Mouse (Mus musculus) gastrocnemius, adult 2 months (tissue): Measurements from ENCODE around the gene Ppia. TPM values are rescaled to one million over a fixed set of nuclear protein-coding genes. Genes with fewer than 3 reads are reported as not detected.
"Not testable (repeated sequence)": the region's sequence is repeated elsewhere in the genome, so short reads cannot be mapped to it uniquely, and the experiment has no call there.

Source experiments
- DNase-seq: peaks from one replicate; pipeline ENCODE4 v3.0.0; 2022
- H3K27ac ChIP-seq: fragments of 200-600 bp; 2 replicates; pipeline ENCODE4 v1.8.1; 2022; ENCODE audit warnings: mild to moderate bottlenecking
- H3K4me3 ChIP-seq: fragments of 200-600 bp; 2 replicates; pipeline ENCODE4 v1.8.1; 2022; ENCODE audit warnings: mild to moderate bottlenecking, moderate library complexity
- CTCF ChIP-seq: fragments of 200-600 bp; IDR thresholded peaks from 2 replicates; pipeline ENCODE4 v1.8.1; 2022; ENCODE audit warnings: antibody characterized with exemption, mild to moderate bottlenecking, moderate library complexity
- intact Hi-C: fragments of 180-260 bp; cut with DNase I; formaldehyde crosslinking; loops from one replicate; pipeline ENCODE4 v1.15.1; 2025
- long read RNA-seq, 2 experiments: library from polyadenylated mRNA; stranded (forward); transcript quantifications; one replicate each; pipeline ENCODE4 v2.0.0; 2021
- total RNA-seq, 2 experiments: library from RNA; stranded (reverse); gene quantifications; 2 replicates each; pipeline ENCODE4 v1.2.3; 2021

Gene Ppia
- 100 to 1,000 TPM; 205 to 209 TPM for total RNA-seq
- long read RNA-seq, experiment 1, transcript Ppia-202 (5 exons, 1,170 nt): major isoform, 113 of 116 reads
- long read RNA-seq, experiment 1, partial matches to known transcripts: 2 of 116 reads
- long read RNA-seq, experiment 1, other reads (novel, unspliced or antisense): 1 of 116 reads
- long read RNA-seq, experiment 2, transcript Ppia-202 (5 exons, 1,170 nt): major isoform, 132 of 137 reads
- long read RNA-seq, experiment 2, partial matches to known transcripts: 4 of 137 reads
- long read RNA-seq, experiment 2, other reads (novel, unspliced or antisense): 1 of 137 reads

GRCm38 (mm10) chr11:6414751-6415550, at the start of gene Ppia:
TSS of gene Ppia (plus strand) at chr11:6415443.
- no peak for TF ChIP-seq CTCF
- Histone ChIP-seq H3K4me3 (peak within 1 kb of the TSS; percentile 75), H3K27ac (peak within 1 kb of the TSS; percentile 98)
- DNase-seq: no peak
- intact Hi-C loops: no loop called here

- DNase-seq: peak; percentile 82
- intact Hi-C loops: loop anchor here (2.0 to 5.0 kb wide), 2 partner anchors 45 to 261 kb away; partner anchors contain the start of gene Tbrg4
- TF ChIP-seq CTCF: peak; percentile 83
- Histone ChIP-seq H3K27ac (peak overlapping the region; percentile 67), H3K4me3 (peak overlapping the region; percentile 45)
Measured at GRCm38 (mm10) chr11:6365885-6366284, 49.4 kb upstream of the Ppia start.

- intact Hi-C loops: loop anchor here (2.0 to 5.0 kb wide), 2 partner anchors 44 to 261 kb away; partner anchors contain the start of gene Tbrg4
Measured at GRCm38 (mm10) chr11:6366434-6366833, 48.8 kb upstream of the Ppia start.

GRCm38 (mm10) chr11:6367156-6367555, 48.1 kb upstream of the Ppia start:
- intact Hi-C loops: loop anchor here (2.0 to 5.0 kb wide), 2 partner anchors 44 to 260 kb away; partner anchors contain the start of gene Tbrg4
- no peak for DNase-seq
- Histone ChIP-seq H3K27ac (no peak overlapping the region), H3K4me3 (no peak overlapping the region)
- TF ChIP-seq CTCF: no peak

More at GRCm38 (mm10) chr11:6366434-6366833, 48.8 kb upstream of the Ppia start:
- TF ChIP-seq CTCF: no peak
- no peak for DNase-seq
- H3K4me3 ChIP-seq: no peak overlapping the region
- peak overlapping the region; percentile 56 for H3K27ac ChIP-seq

- H3K4me3 ChIP-seq, DNase-seq, H3K27ac ChIP-seq: not testable (repeated sequence)
- intact Hi-C loops: loop anchor here (2.0 to 5.0 kb wide), 2 partner anchors 43 to 259 kb away; partner anchors contain the start of gene Tbrg4
Measured at GRCm38 (mm10) chr11:6367986-6368385, 47.3 kb upstream of the Ppia start.

- intact Hi-C loops: no loop called here
- no peak for DNase-seq
- no peak for TF ChIP-seq CTCF
- Histone ChIP-seq H3K27ac (no peak overlapping the region), H3K4me3 (no peak overlapping the region)
Measured at GRCm38 (mm10) chr11:6371376-6372155, 43.7 kb upstream of the Ppia start.

- no peak overlapping the region for H3K4me3 ChIP-seq
- intact Hi-C loops: no loop called here
- no peak for TF ChIP-seq CTCF
- H3K27ac ChIP-seq: no peak overlapping the region
- DNase-seq: no peak
Measured at GRCm38 (mm10) chr11:6372784-6373183, 42.5 kb upstream of the Ppia start.

GRCm38 (mm10) chr11:6380916-6381315, 34.3 kb upstream of the Ppia start:
- no peak for TF ChIP-seq CTCF
- intact Hi-C loops: no loop called here
- Histone ChIP-seq H3K4me3 (no peak overlapping the region), H3K27ac (no peak overlapping the region)
- no peak for DNase-seq

GRCm38 (mm10) chr11:6388126-6388725, 27.0 kb upstream of the Ppia start:
- DNase-seq: no peak
- intact Hi-C loops: no loop called here
- TF ChIP-seq CTCF: no peak
- Histone ChIP-seq H3K4me3 (peak overlapping the region; percentile 97), H3K27ac (peak overlapping the region; percentile 96)

GRCm38 (mm10) chr11:6388726-6389413, 26.4 kb upstream of the Ppia start, which contains the start of gene Zmiz2:
TSS of gene Zmiz2 (plus strand) at chr11:6389074.
- TF ChIP-seq CTCF: no peak
- intact Hi-C loops: no loop called here
- H3K4me3 ChIP-seq: peak within 1 kb of the TSS; percentile 97
- H3K27ac ChIP-seq: peak within 1 kb of the TSS; percentile 96
- peak; percentile 98 for DNase-seq

GRCm38 (mm10) chr11:6389483-6389921, 25.7 kb upstream of the Ppia start:
- intact Hi-C loops: no loop called here
- DNase-seq: peak; percentile 50
- H3K4me3 ChIP-seq: peak overlapping the region; percentile 97
- no peak for TF ChIP-seq CTCF
- H3K27ac ChIP-seq: peak overlapping the region; percentile 87
